Mouse (Mus musculus) mature B cell (primary cell): Measurements from ENCODE around the gene Trpt1.
"Not testable (repeated sequence)": the region's sequence is repeated elsewhere in the genome, so short reads cannot be mapped to it uniquely, and the experiment has no call there.

Source experiments
- in situ Hi-C: fragments of 300-500 bp; cut with MboI; formaldehyde crosslinking; loops from 2 replicates; pipeline ENCODE4 v1.14.3; 2019

Gene Trpt1

GRCm38 (mm10) chr19:6974211-6975205, 21.4 kb upstream of the Trpt1 start, which contains the start of gene Ppp1r14b:
Gene Ppp1r14b, plus strand, starts transcription at chr19:6974968.
- in situ Hi-C loops = no loop called here

GRCm38 (mm10) chr19:6975537-6976521, 20.1 kb upstream of the Trpt1 start, which contains the start of gene Plcb3:
Gene Plcb3, minus strand, starts transcription at chr19:6976470.
- in situ Hi-C loops = no loop called here

GRCm38 (mm10) chr19:6977759-6978638, 17.9 kb upstream of the Trpt1 start:
- in situ Hi-C loops = no loop called here

- in situ Hi-C loops = no loop called here
Measured at GRCm38 (mm10) chr19:6978639-6978974, 17.3 kb upstream of the Trpt1 start.

- in situ Hi-C loops = no loop called here
Measured at GRCm38 (mm10) chr19:6979001-6979479, 16.9 kb upstream of the Trpt1 start.

- in situ Hi-C loops = no loop called here
Measured at GRCm38 (mm10) chr19:6979486-6980380, 16.2 kb upstream of the Trpt1 start.

GRCm38 (mm10) chr19:6980381-6981093, 15.4 kb upstream of the Trpt1 start, which contains the start of gene Fkbp2:
Gene Fkbp2, minus strand, starts transcription at chr19:6980501.
- in situ Hi-C loops = no loop called here

- in situ Hi-C loops = no loop called here
Measured at GRCm38 (mm10) chr19:6981465-6981864, 14.5 kb upstream of the Trpt1 start.

GRCm38 (mm10) chr19:6983621-6984020, 12.3 kb upstream of the Trpt1 start:
- in situ Hi-C loops = no loop called here

GRCm38 (mm10) chr19:6985300-6985699, 10.6 kb upstream of the Trpt1 start:
- in situ Hi-C loops = no loop called here

GRCm38 (mm10) chr19:6985951-6986708, 9.8 kb upstream of the Trpt1 start:
- in situ Hi-C loops = no loop called here

GRCm38 (mm10) chr19:6987061-6987903, 8.6 kb upstream of the Trpt1 start, which contains the start of gene Vegfb:
Gene Vegfb, minus strand, starts transcription at chr19:6987651.
- in situ Hi-C loops = no loop called here

GRCm38 (mm10) chr19:6987904-6988285, 8.0 kb upstream of the Trpt1 start:
- in situ Hi-C loops = no loop called here

GRCm38 (mm10) chr19:6989251-6989650, 6.7 kb upstream of the Trpt1 start:
- in situ Hi-C loops = no loop called here

- in situ Hi-C loops = no loop called here
Measured at GRCm38 (mm10) chr19:6990712-6991111, 5.2 kb upstream of the Trpt1 start.

GRCm38 (mm10) chr19:6991166-6991565, 4.8 kb upstream of the Trpt1 start:
- in situ Hi-C loops = not testable (repeated sequence)

GRCm38 (mm10) chr19:6992011-6992858, 3.7 kb upstream of the Trpt1 start, which contains the start of gene Dnajc4:
Gene Dnajc4, minus strand, starts transcription at chr19:6992572.
- in situ Hi-C loops = no loop called here
